Mouse (Mus musculus) adrenal gland, postnatal 36 days (tissue): ENCODE data around the gene Slc44a3. TPM values are rescaled to one million over a fixed set of nuclear protein-coding genes. Genes with fewer than 3 reads are reported as not detected.

Source experiments
- DNase-seq, 2 experiments: peaks; one replicate each; pipeline ENCODE4 v3.0.0; 2021; ENCODE audit warnings: mixed read lengths in 1 of 2
- long read RNA-seq, 2 experiments: library from polyadenylated mRNA; stranded (forward); transcript quantifications; one replicate each; pipeline ENCODE4 v2.0.0; 2021; ENCODE audit warnings: borderline sequencing depth in 2 of 2
- total RNA-seq, 2 experiments: library from RNA; stranded (reverse); gene quantifications; 2 replicates each; pipeline ENCODE4 v1.2.3; 2021

The Slc44a3 gene
- 10 to 100 TPM; 18.4 to 26.2 TPM for total RNA-seq
- long read RNA-seq, experiment 1, transcript Slc44a3-201 (15 exons, 2,620 nt), result major isoform, 17 of 25 reads
- long read RNA-seq, experiment 1, partial matches to known transcripts, result 2 of 25 reads
- long read RNA-seq, experiment 1, other reads (novel, unspliced or antisense), result 6 of 25 reads
- long read RNA-seq, experiment 2, transcript Slc44a3-201 (15 exons, 2,620 nt), result major isoform, 8 of 9 reads
- long read RNA-seq, experiment 2, partial matches to known transcripts, result 0 of 9 reads
- long read RNA-seq, experiment 2, other reads (novel, unspliced or antisense), result 1 of 9 reads

GRCm38 (mm10) chr3:121532176-121532575 lies at the start of gene Slc44a3:
Gene Slc44a3, minus strand, starts transcription at chr3:121532404.
- DNase-seq, result peak; percentile 70 to 77

- no peak for DNase-seq
These were observed 47.8 kb upstream of the Slc44a3 start for GRCm38 (mm10) chr3:121579880-121580549.

- DNase-seq, result no peak
These were observed 47.2 kb upstream of the Slc44a3 start for GRCm38 (mm10) chr3:121579402-121579801.

- no peak for DNase-seq
These were observed 46.5 kb upstream of the Slc44a3 start for GRCm38 (mm10) chr3:121578706-121579105.

- no peak for DNase-seq
These were observed 45.4 kb upstream of the Slc44a3 start for GRCm38 (mm10) chr3:121577641-121578040.

GRCm38 (mm10) chr3:121577032-121577591 lies 44.9 kb upstream of the Slc44a3 start:
- peak; percentile 24 to 34 for DNase-seq

GRCm38 (mm10) chr3:121576367-121576766 lies 44.2 kb upstream of the Slc44a3 start:
- no peak for DNase-seq

- no peak for DNase-seq
These were observed 42.2 kb upstream of the Slc44a3 start for GRCm38 (mm10) chr3:121574386-121574785.

- DNase-seq, result no peak
These were observed 41.7 kb upstream of the Slc44a3 start for GRCm38 (mm10) chr3:121573858-121574257.

- DNase-seq, result no peak
These were observed 39.3 kb upstream of the Slc44a3 start for GRCm38 (mm10) chr3:121571491-121571890.

GRCm38 (mm10) chr3:121570623-121571022 lies 38.4 kb upstream of the Slc44a3 start:
- no peak for DNase-seq

- no peak for DNase-seq
These were observed 37.6 kb upstream of the Slc44a3 start for GRCm38 (mm10) chr3:121569767-121570166.

GRCm38 (mm10) chr3:121569004-121569403 lies 36.8 kb upstream of the Slc44a3 start:
- DNase-seq, result no peak

GRCm38 (mm10) chr3:121567904-121568303 lies 35.7 kb upstream of the Slc44a3 start:
- no peak for DNase-seq

GRCm38 (mm10) chr3:121567337-121567900 lies 35.2 kb upstream of the Slc44a3 start:
- no peak for DNase-seq

- DNase-seq, result no peak
These were observed 34.7 kb upstream of the Slc44a3 start for GRCm38 (mm10) chr3:121566901-121567300.

- no peak for DNase-seq
These were observed 29.6 kb upstream of the Slc44a3 start for GRCm38 (mm10) chr3:121561803-121562202.

GRCm38 (mm10) chr3:121560115-121560865 lies 28.1 kb upstream of the Slc44a3 start:
- DNase-seq, result peak in 1 of 2 experiments; percentile 11

- DNase-seq, result no peak
These were observed 27.4 kb upstream of the Slc44a3 start for GRCm38 (mm10) chr3:121559406-121560114.

GRCm38 (mm10) chr3:121558861-121559260 lies 26.7 kb upstream of the Slc44a3 start:
- no peak for DNase-seq

- no peak for DNase-seq
These were observed 24.1 kb upstream of the Slc44a3 start for GRCm38 (mm10) chr3:121556304-121556703.

GRCm38 (mm10) chr3:121553294-121553693 lies 21.1 kb upstream of the Slc44a3 start:
- peak; percentile 72 to 80 for DNase-seq
